Mouse (Mus musculus) MEL (cell line): ENCODE results near the gene Lysmd3. TPM values are rescaled to one million over a fixed set of nuclear protein-coding genes. Genes with fewer than 3 reads are reported as not detected.

Experiments used
- DNase-seq: peaks from one replicate; pipeline ENCODE4 v3.0.0; 2011; ENCODE audit warnings: low read depth, low spot score
- H3K27ac ChIP-seq: 2 replicates; pipeline ENCODE4 v1.5.1; 2012; ENCODE audit warnings: low read depth, mild to moderate bottlenecking, control low read depth, low read length, moderate library complexity; ENCODE audit not compliant: control insufficient read depth
- H3K27me3 ChIP-seq, 2 experiments: fragments of 150-350 bp in 1 of 2; sonication (generic) in 1 of 2; 2 replicates each; pipeline ENCODE4 v1.6.1; 2012; ENCODE audit warnings: low read length in 2 of 2, mild to moderate bottlenecking in 2 of 2, improper control_type of control experiment in 1 of 2, moderate library complexity in 1 of 2; ENCODE audit not compliant: insufficient read depth in 2 of 2, control insufficient read depth in 1 of 2
- H3K36me3 ChIP-seq, 2 experiments: 2 replicates each; pipeline ENCODE4 v1.6.1; 2012 to 2014; ENCODE audit warnings: low read length in 2 of 2, improper control_type of control experiment in 1 of 2, inconsistent platforms in 1 of 2, mild to moderate bottlenecking in 1 of 2; ENCODE audit not compliant: insufficient read depth in 2 of 2, control insufficient read depth in 1 of 2
- H3K4me1 ChIP-seq, 2 experiments: fragments of 150-350 bp in 1 of 2; sonication (generic) in 1 of 2; 2 replicates each; pipeline ENCODE4 v1.6.1; 2012; ENCODE audit warnings: low read length in 2 of 2, improper control_type of control experiment in 1 of 2, mild to moderate bottlenecking in 1 of 2; ENCODE audit not compliant: insufficient read depth in 2 of 2, control insufficient read depth in 1 of 2
- H3K4me3 ChIP-seq, 2 experiments: fragments of 150-350 bp in 1 of 2; sonication (generic) in 1 of 2; 2 replicates each; pipeline ENCODE4 v1.5.1; 2012; ENCODE audit warnings: low read depth in 2 of 2, low read length in 2 of 2, mild to moderate bottlenecking in 2 of 2, moderate library complexity in 2 of 2, control low read depth in 1 of 2, improper control_type of control experiment in 1 of 2; ENCODE audit not compliant: control insufficient read depth in 1 of 2, insufficient read depth in 1 of 2
- H3K79me2 ChIP-seq: 2 replicates; pipeline ENCODE4 v1.6.1; 2012; ENCODE audit warnings: mild to moderate bottlenecking, low read length, moderate library complexity; ENCODE audit not compliant: control insufficient read depth, poor library complexity, insufficient read depth
- H3K9ac ChIP-seq: 2 replicates; pipeline ENCODE4 v1.6.1; 2012; ENCODE audit warnings: low read depth, mild to moderate bottlenecking, control low read depth, low read length, moderate library complexity; ENCODE audit not compliant: control insufficient read depth, poor library complexity, severe bottlenecking
- H3K9me3 ChIP-seq: fragments of 150-350 bp; sonication (generic); replicated peaks from 2 replicates; pipeline ENCODE4 v1.6.1; 2012; ENCODE audit warnings: mild to moderate bottlenecking, low read length, improper control_type of control experiment, moderate library complexity; ENCODE audit not compliant: insufficient read depth
- CHD1 ChIP-seq: IDR thresholded peaks from 2 replicates; pipeline ENCODE4 v1.6.1; 2012; ENCODE audit warnings: low read depth, mild to moderate bottlenecking, inconsistent platforms, low read length, improper control_type of control experiment
- CTCF ChIP-seq, 3 experiments: IDR thresholded peaks in 2 of 3; conservative IDR thresholded peaks in 1 of 3; 2 replicates each; pipeline ENCODE4 v1.5.1; 2011 to 2012; ENCODE audit warnings: low read length in 3 of 3, low read depth in 2 of 3, mild to moderate bottlenecking in 2 of 3, improper control_type of control experiment in 1 of 3, inconsistent platforms in 1 of 3, mixed read lengths in 1 of 3, moderate library complexity in 1 of 3; ENCODE audit not compliant: control insufficient read depth in 1 of 3, insufficient read depth in 1 of 3, poor library complexity in 1 of 3, severe bottlenecking in 1 of 3
- ELF1 ChIP-seq: IDR thresholded peaks from 2 replicates; pipeline ENCODE4 v1.6.1; 2014; ENCODE audit warnings: low read depth, mild to moderate bottlenecking, inconsistent platforms, low read length, improper control_type of control experiment, moderate library complexity
- GABPA ChIP-seq: IDR thresholded peaks from 2 replicates; pipeline ENCODE4 v1.6.1; 2012; ENCODE audit warnings: low read depth, mild to moderate bottlenecking, inconsistent platforms, low read length, improper control_type of control experiment, moderate library complexity
- GATA1 ChIP-seq: IDR thresholded peaks from 2 replicates; pipeline ENCODE4 v1.6.1; 2011; ENCODE audit warnings: low read depth, low read length, improper control_type of control experiment
- KAT2A ChIP-seq: conservative IDR thresholded peaks from 2 replicates; pipeline ENCODE4 v1.6.1; 2012; ENCODE audit warnings: low read depth, low read length, improper control_type of control experiment, inconsistent platforms
- MYC ChIP-seq: IDR thresholded peaks from 2 replicates; pipeline ENCODE4 v1.6.1; 2011; ENCODE audit warnings: low read depth, mild to moderate bottlenecking, low read length, improper control_type of control experiment, moderate library complexity
- POLR2A ChIP-seq, 2 experiments: IDR thresholded peaks; 2 replicates each; pipeline ENCODE4 v1.6.1; 2011 to 2012; ENCODE audit warnings: low read length in 2 of 2, mild to moderate bottlenecking in 2 of 2, control low read depth in 1 of 2, improper control_type of control experiment in 1 of 2, low read depth in 1 of 2, moderate library complexity in 1 of 2; ENCODE audit not compliant: control insufficient read depth in 1 of 2, insufficient read depth in 1 of 2, poor library complexity in 1 of 2
- POLR2AphosphoS2 ChIP-seq: IDR thresholded peaks from 2 replicates; pipeline ENCODE4 v1.6.1; 2011; ENCODE audit warnings: low read length, improper control_type of control experiment
- POLR2AphosphoS5 ChIP-seq: IDR thresholded peaks from 2 replicates; pipeline ENCODE4 v1.6.1; 2012; ENCODE audit warnings: low read depth, borderline replicate concordance, mild to moderate bottlenecking, inconsistent platforms, low read length, moderate library complexity, mixed read lengths
- RAD21 ChIP-seq: IDR thresholded peaks from 2 replicates; pipeline ENCODE4 v1.6.1; 2011; ENCODE audit warnings: mild to moderate bottlenecking, low read depth, low read length, improper control_type of control experiment
- SIN3A ChIP-seq: IDR thresholded peaks from 2 replicates; pipeline ENCODE4 v1.6.1; 2012; ENCODE audit warnings: low read length, improper control_type of control experiment, inconsistent platforms
- SMC3 ChIP-seq: IDR thresholded peaks from 2 replicates; pipeline ENCODE4 v1.6.1; 2011; ENCODE audit warnings: low read depth, low read length, improper control_type of control experiment
- TAL1 ChIP-seq: IDR thresholded peaks from 2 replicates; pipeline ENCODE4 v1.6.1; 2012; ENCODE audit warnings: mild to moderate bottlenecking, inconsistent platforms, low read length, moderate library complexity, mixed read lengths
- TCF12 ChIP-seq: IDR thresholded peaks from 2 replicates; pipeline ENCODE4 v1.6.1; 2014; ENCODE audit warnings: low read depth, mild to moderate bottlenecking, inconsistent platforms, low read length, improper control_type of control experiment, moderate library complexity
- USF2 ChIP-seq, 2 experiments: IDR thresholded peaks; 2 replicates each; pipeline ENCODE4 v1.6.1; 2011 to 2012; ENCODE audit warnings: improper control_type of control experiment in 2 of 2, low read length in 2 of 2, borderline replicate concordance in 1 of 2, inconsistent platforms in 1 of 2, low read depth in 1 of 2, mild to moderate bottlenecking in 1 of 2; ENCODE audit not compliant: insufficient read depth in 1 of 2
- ZC3H11A ChIP-seq: IDR thresholded peaks from 2 replicates; pipeline ENCODE4 v1.6.1; 2012; ENCODE audit warnings: low read depth, mild to moderate bottlenecking, inconsistent platforms, low read length, improper control_type of control experiment
- ZNF384 ChIP-seq: IDR thresholded peaks from 2 replicates; pipeline ENCODE4 v1.6.1; 2012; ENCODE audit warnings: low read depth, mild to moderate bottlenecking, inconsistent platforms, low read length, improper control_type of control experiment
- polyA plus RNA-seq, 2 experiments: library from polyadenylated mRNA; stranded (reverse) in 1 of 2; unstranded in 1 of 2; fragments of >175 nt in 1 of 2; fragments of >200 nt in 1 of 2; gene quantifications; 2 replicates each; pipeline versions ENCODE4 v1.2.1 to v1.2.4; 2012; ENCODE audit warnings: low replicate concordance in 2 of 2, low read depth in 1 of 2; ENCODE audit not compliant: insufficient read length in 2 of 2, insufficient read depth in 1 of 2, missing spikeins in 1 of 2
- total RNA-seq: library from RNA; depleted of rRNA; stranded (reverse); fragments of 300-350 nt; gene quantifications from 2 replicates; pipeline ENCODE4 v1.2.3, GENCODE M21; 2012

Lysmd3 gene
- total and polyA plus RNA-seq, 3 experiments, result 7.1 to 12.2 TPM; not detected in 1

DNA sequence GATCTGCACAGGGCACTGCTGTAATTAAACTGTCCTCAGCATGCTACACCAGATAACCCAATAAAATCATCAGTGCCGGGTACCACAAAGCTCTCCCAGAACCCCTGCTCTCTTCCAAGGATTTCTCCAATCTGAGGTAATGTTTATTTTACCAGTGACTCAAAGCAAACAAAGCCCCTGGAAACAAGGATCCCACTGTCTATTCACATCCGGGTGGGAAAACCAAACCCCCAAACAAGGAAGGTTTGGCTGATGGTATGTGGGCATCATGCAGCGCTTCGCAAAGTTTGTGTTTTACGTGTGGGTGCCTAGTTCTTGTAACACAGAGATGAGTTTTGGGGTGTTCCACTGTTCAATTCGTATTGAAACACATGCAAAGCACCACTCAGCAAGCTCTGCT lies 16.6 kb upstream of the Lysmd3 start:
- Histone ChIP-seq H3K27me3 (no peaks in the 10 kb centered on the region), H3K27ac (no peak overlapping the region), H3K79me2 (no peaks in the 10 kb centered on the region), H3K36me3 (peaks cover 0 to 13% of the 10 kb centered on the region in 2 experiments; a peak in 2 of 4 replicates), H3K9ac (no peak overlapping the region), H3K4me3 (no peak overlapping the region), H3K9me3 (no peaks in the 10 kb centered on the region), H3K4me1 (peaks cover 4 to 22% of the 10 kb centered on the region in 2 experiments)
- no peak for DNase-seq
- TF ChIP-seq USF2 (IDR thresholded peaks at IDR 0.05; ENCODE audit: borderline replicate concordance in 1 of 2, insufficient read depth in 1 of 2, low read depth in 1 of 2, low read length in 2 of 2), result no peak
- no peak for TF ChIP-seq ELF1
- TF ChIP-seq RAD21, result no peak
- TF ChIP-seq GABPA, result no peak
- TF ChIP-seq KAT2A, result no peak
- TF ChIP-seq ZC3H11A, result no peak
- no peak for TF ChIP-seq TCF12
- TF ChIP-seq POLR2AphosphoS5, result no peak
- TF ChIP-seq CTCF (IDR thresholded peaks at IDR 0.05 in 2 of 3, conservative IDR thresholded peaks at IDR 0.05 in 1 of 3; ENCODE audit: control insufficient read depth in 1 of 3, insufficient read depth in 1 of 3, low read depth in 2 of 3, low read length in 3 of 3, poor library complexity in 1 of 3, severe bottlenecking in 1 of 3), result no peak
- TF ChIP-seq POLR2A (IDR thresholded peaks at IDR 0.05; ENCODE audit: control insufficient read depth in 1 of 2, insufficient read depth in 1 of 2, low read depth in 1 of 2, low read length in 2 of 2, poor library complexity in 1 of 2), result no peak
- TF ChIP-seq TAL1, result no peak

DNA sequence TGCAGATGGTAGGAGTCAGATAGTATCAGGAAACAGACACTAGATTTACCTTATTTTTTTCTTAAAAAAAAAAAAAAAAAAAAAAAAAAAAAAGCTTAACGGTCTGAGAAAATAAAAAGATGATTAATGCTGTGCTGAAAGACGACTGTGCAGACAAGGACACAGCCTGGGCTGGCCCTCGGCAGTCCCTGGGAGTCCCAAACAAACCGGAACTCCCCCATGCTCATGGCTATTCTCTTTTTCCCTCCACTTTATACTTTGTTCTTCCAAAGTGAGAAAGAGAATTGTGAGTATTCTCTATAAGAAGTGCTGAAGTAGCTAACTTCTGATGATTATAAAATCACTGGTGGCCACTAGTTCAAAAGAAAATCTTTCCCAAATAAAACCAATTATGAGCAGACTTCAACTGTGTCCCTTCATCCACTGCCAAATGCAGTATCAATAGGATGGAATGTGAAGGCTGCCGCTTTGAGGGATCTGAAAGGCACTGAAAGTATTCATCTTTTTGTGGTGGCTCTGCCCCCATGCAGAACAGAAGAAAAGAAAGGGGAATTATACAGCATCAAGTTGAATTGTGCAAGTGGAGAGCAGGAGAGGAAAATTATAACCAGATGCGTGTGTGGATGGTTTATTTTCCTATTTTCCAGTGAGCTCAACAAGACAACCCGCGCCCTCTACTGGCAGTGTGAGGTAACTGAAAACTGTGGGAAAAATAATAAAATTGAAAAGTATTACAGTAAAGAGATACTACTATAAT lies 16.0 kb upstream of the Lysmd3 start:
- Histone ChIP-seq H3K79me2 (no peaks in the 10 kb centered on the region), H3K27ac (no peak overlapping the region), H3K4me1 (peaks cover 5 to 22% of the 10 kb centered on the region in 2 experiments), H3K4me3 (peak overlapping the region in 1 of 2 experiments; percentile 39; a peak in 2 of 4 replicates), H3K36me3 (peaks cover 0 to 15% of the 10 kb centered on the region in 2 experiments; a peak in 2 of 4 replicates), H3K9ac (no peak overlapping the region), H3K27me3 (no peaks in the 10 kb centered on the region), H3K9me3 (no peaks in the 10 kb centered on the region)
- peak; percentile 72 for DNase-seq
- TF ChIP-seq POLR2AphosphoS2, result no peak
- TF ChIP-seq MYC, result peak; percentile 44; the same call in 1 of the 2 replicates
- TF ChIP-seq RAD21, result peak; percentile 64
- peak; percentile 31; the same call in 1 of the 2 replicates for TF ChIP-seq SIN3A
- TF ChIP-seq TCF12, result no peak
- TF ChIP-seq ZC3H11A, result peak; percentile 54
- no peak for TF ChIP-seq CHD1
- TF ChIP-seq GATA1, result no peak
- peak; percentile 64 to 77 (median 75) for TF ChIP-seq CTCF (IDR thresholded peaks at IDR 0.05 in 2 of 3, conservative IDR thresholded peaks at IDR 0.05 in 1 of 3; ENCODE audit: control insufficient read depth in 1 of 3, insufficient read depth in 1 of 3, low read depth in 2 of 3, low read length in 3 of 3, poor library complexity in 1 of 3, severe bottlenecking in 1 of 3)
- TF ChIP-seq ZNF384, result peak; percentile 12; the same call in 1 of the 2 replicates
- TF ChIP-seq SMC3, result peak; percentile 70
